Mouse (Mus musculus): ENCODE data around the gene 3110009E18Rik. TPM values are rescaled to one million over a fixed set of nuclear protein-coding genes. Genes with fewer than 3 reads are reported as not detected.
A peak's percentile ranks its signal among the peaks of the same experiment; 100 is the strongest.

The 3110009E18Rik gene
- polyA plus RNA-seq, 2 experiments from 2014 or later = 25.9 to 27.3 TPM

GRCm38 (mm10) chr1:120105556-120105959 lies 15.4 kb upstream of the 3110009E18Rik start:
- ATAC-seq = peak; percentile 66

GRCm38 (mm10) chr1:120109741-120110432 lies 11.1 kb upstream of the 3110009E18Rik start:
- no peak for ATAC-seq

GRCm38 (mm10) chr1:120111766-120112165 lies 9.2 kb upstream of the 3110009E18Rik start:
- no peak for ATAC-seq

- no peak for ATAC-seq
Measured at GRCm38 (mm10) chr1:120112251-120113187, 8.5 kb upstream of the 3110009E18Rik start.

- ATAC-seq = no peak
Measured at GRCm38 (mm10) chr1:120115671-120116081, 5.3 kb upstream of the 3110009E18Rik start.

- ATAC-seq = no peak
Measured at GRCm38 (mm10) chr1:120116106-120116505, 4.9 kb upstream of the 3110009E18Rik start.

GRCm38 (mm10) chr1:120118854-120119253 lies 2.1 kb upstream of the 3110009E18Rik start:
- no peak for ATAC-seq

GRCm38 (mm10) chr1:120119389-120119788 lies 1.6 kb upstream of the 3110009E18Rik start:
- no peak for ATAC-seq

- no peak for ATAC-seq
Measured at GRCm38 (mm10) chr1:120120141-120120968, 632 bp upstream of the 3110009E18Rik start.

- no peak for ATAC-seq
Measured at GRCm38 (mm10) chr1:120121930-120122530, 1.0 kb downstream of the 3110009E18Rik start.

GRCm38 (mm10) chr1:120122634-120123383 lies 1.8 kb downstream of the 3110009E18Rik start:
- no peak for ATAC-seq

- no peak for ATAC-seq
Measured at GRCm38 (mm10) chr1:120124839-120125238, 3.9 kb downstream of the 3110009E18Rik start.

- ATAC-seq = no peak
Measured at GRCm38 (mm10) chr1:120125471-120125870, 4.5 kb downstream of the 3110009E18Rik start.

GRCm38 (mm10) chr1:120126318-120126717 lies 5.3 kb downstream of the 3110009E18Rik start:
- no peak for ATAC-seq

GRCm38 (mm10) chr1:120132376-120132775 lies 11.4 kb downstream of the 3110009E18Rik start:
- ATAC-seq = no peak

- ATAC-seq = no peak
Measured at GRCm38 (mm10) chr1:120135934-120136786, 15.2 kb downstream of the 3110009E18Rik start.

- no peak for ATAC-seq
Measured at GRCm38 (mm10) chr1:120138923-120139540, 18.0 kb downstream of the 3110009E18Rik start.

- ATAC-seq = no peak
Measured at GRCm38 (mm10) chr1:120140144-120140693, 19.2 kb downstream of the 3110009E18Rik start.

GRCm38 (mm10) chr1:120142551-120142950 lies 21.6 kb downstream of the 3110009E18Rik start:
- ATAC-seq = no peak
